Mouse (Mus musculus) heart, adult 9 months (tissue): Measurements from ENCODE around the gene Pde6d.
A peak's percentile ranks its signal among the peaks of the same experiment; 100 is the strongest.
"Not testable (repeated sequence)": the region's sequence is repeated elsewhere in the genome, so short reads cannot be mapped to it uniquely, and the experiment has no call there.

Experiments used
- DNase-seq, 2 experiments: peaks; one replicate each; pipeline ENCODE4 v3.0.0; 2022; ENCODE audit warnings: low spot score in 2 of 2

The Pde6d gene

GRCm38 (mm10) chr1:86569292-86569860, 13.1 kb downstream of the Pde6d start:
- no peak for DNase-seq

DNA sequence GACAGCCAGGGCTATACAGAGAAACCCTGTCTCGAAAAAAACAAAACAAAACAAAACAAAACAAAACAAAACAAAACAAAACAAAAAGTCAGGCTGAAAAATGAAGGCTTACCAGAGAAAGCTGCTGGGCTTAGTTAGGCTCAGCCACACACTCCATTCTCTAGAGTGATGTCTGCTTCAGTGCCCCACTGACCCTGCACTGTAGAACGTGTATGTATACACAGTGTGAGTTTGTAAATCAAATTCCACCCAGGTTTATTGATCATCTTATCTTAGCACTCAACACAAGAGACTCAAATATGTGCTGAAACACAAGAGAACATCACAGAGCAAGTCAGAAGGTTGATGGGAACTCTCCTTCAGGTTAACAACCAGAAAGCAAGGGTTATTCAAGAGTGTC, 14.0 kb downstream of the Pde6d start:
- no peak for DNase-seq

- no peak for DNase-seq
Measured at GRCm38 (mm10) chr1:86562663-86563062, 19.8 kb downstream of the Pde6d start.

GRCm38 (mm10) chr1:86559232-86559631, 23.2 kb downstream of the Pde6d start:
- peak; percentile 43 to 50 for DNase-seq

DNA sequence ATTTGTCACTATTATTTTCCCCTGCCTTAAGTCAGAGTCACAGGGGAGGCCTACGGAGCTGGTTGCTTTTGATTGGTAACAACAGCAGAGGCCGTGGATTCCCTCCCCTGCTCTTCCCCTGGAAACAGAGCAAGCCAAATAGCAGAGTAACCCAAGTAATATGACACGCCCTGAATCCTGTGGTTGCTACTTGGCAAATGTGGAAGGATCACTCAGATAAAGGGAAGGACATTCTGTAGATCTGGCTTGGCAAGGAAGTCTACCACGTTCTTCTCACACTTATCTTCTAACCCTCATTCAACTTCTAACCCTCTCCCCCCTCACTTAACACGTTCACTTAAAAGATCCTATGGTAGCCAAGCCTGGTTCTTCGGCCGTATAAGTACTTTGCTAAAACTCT, 24.6 kb downstream of the Pde6d start:
- DNase-seq = peak; percentile 59 to 74

DNA sequence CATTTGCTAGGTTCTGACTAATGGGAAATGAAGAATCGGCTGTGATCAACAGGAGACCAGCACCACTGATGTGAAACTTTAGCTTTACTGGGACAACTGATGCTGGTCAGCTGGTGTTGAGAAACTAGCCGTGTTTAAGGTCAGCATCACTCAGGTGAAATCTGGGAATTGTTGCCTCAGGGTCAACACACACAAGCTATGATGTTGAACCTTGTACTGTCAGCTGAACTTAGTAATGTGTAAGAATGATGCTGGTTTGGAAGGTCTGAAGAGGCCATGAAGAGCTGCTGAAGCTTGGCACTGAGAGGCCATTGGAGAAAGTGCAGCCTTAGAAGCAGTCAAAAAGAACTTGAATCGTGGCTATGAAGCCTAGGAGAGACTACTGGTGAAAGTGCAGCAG, 26.8 kb downstream of the Pde6d start:
- no peak for DNase-seq

GRCm38 (mm10) chr1:86551877-86552276, 30.6 kb downstream of the Pde6d start:
- no peak for DNase-seq

- no peak for DNase-seq
Measured at GRCm38 (mm10) chr1:86551299-86551698, 31.1 kb downstream of the Pde6d start.

DNA sequence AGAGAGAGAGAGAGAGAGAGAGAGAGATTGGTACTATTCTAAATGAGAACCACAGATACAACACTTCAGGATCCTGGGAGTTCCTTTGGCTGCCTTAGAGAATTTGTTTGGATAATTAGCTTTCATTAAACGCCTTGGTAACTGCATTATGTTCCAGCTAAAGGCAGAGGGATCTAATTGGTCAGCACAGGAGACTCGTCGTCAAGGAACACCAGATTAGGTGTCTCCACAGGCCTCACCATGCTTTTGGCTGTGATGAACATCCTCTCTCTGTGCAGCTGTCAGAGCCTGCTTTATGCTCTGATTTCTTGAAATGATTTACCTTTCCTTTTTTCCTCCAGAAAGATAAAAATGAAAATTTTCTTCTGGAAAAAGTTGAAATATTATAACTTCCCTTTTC, 35.6 kb downstream of the Pde6d start:
- DNase-seq = no peak

- DNase-seq = no peak
Measured at GRCm38 (mm10) chr1:86542584-86542983, 39.8 kb downstream of the Pde6d start.

DNA sequence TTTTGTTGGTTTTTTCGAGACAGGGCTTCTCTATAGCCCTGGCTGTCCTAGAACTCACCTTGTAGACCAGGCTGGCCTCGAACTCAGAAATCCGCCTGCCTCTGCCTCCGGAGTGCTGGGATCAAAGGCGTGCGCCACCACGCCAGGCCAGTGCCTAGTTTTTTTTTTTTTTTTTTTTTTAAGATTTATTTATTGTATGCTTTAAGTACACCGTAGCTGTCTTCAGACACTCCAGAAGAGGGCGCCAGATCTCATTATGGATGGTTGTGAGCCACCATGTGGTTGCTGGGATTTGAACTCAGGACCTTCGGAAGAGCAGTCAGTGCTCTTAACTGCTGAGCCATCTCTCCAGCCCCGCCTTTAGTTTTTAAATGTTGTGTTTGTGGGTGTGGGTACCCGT, 42.8 kb downstream of the Pde6d start:
- DNase-seq = not testable (repeated sequence)

- DNase-seq = no peak
Measured at GRCm38 (mm10) chr1:86538383-86538782, 44.0 kb downstream of the Pde6d start.

GRCm38 (mm10) chr1:86533411-86534130, 48.9 kb downstream of the Pde6d start:
- no peak for DNase-seq

DNA sequence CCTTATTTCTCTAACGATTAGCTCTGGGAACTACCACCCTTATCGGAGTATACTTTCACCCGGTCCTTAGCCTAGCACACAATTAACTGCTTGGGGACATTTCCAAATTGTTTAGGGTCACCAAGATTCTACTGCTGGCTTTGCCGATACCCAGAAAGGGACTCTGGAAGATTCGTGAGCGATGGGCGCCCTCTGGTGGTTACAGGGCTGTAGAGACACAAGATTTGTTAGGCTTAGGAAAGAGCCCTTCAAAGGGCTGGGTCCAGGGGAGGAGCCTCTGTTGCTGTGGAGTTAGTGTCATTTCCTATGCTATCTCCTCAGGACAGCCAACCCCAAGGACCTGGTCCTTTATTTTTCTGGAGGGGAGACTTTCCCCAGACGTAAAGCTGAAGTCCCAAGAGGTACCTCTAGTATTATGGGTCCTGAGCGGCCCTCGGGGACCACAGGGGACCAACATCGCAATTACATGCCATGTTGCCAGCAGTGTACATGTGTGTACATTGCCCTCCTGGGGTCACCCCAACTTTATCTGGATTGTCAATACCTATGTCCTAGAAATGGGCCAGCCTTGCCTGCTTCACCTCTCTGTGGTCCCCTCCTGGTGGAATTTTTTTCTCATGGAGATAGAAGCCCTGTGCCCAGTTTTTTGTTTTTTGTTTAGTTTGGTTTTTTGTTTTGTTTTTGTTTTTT, 49.9 kb downstream of the Pde6d start:
- peak; percentile 68 to 91 for DNase-seq

- DNase-seq = no peak
Measured at GRCm38 (mm10) chr1:86531547-86532321, 50.7 kb downstream of the Pde6d start.

DNA sequence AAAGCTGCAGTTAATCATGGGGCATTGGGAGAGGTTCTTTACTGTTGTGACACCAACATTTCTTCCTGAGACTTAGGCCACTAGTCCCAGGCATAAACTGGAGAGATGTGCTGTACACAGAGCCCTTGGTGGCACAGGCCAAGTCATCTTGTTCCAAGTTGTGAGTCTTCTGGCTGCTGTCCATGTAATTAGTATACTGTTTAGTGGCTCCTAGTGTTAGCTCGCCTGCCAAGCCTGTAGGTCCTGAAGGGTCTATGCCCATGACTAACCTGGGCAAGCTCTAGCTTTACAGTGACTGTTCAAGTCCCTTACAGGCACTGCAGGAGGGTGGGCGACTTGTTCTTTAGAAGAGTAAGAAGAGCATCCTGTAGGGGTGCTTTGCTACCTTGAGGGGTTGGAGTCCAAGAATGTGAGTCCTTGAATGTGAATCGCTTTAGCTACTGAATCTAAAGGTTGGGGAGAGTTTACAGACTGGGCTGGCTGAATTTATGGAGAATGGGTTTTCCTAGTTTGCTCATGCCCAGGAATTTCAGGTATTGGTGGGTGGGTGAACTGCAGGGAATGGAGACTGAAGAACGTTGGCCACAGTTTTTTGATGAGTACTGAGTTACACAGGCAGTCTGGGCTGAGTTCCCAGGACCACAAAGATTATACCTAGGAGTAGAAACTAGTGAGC, 51.4 kb downstream of the Pde6d start:
- no peak for DNase-seq

DNA sequence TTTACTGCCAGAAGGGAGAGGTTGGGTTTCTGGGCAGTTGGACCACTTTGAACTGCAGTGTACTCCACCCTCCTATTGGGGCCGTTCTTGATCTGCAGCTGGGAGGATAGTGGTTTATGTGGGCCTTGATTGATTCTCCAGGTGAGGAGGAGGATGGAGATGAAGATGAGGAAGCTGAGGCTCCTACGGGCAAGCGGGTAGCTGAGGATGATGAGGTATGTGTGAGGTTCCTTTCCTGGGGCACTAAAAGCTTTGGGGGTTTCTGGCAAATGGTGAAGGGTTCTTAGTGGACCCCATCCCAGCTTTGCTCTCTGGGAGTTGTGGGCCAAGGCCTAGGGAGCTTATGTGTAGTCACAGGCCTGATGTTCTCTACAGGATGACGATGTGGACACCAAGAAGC, 52.8 kb downstream of the Pde6d start:
- no peak for DNase-seq

GRCm38 (mm10) chr1:86528571-86529180, 53.8 kb downstream of the Pde6d start:
- peak; percentile 55 to 56 for DNase-seq

GRCm38 (mm10) chr1:86527599-86528486, 54.6 kb downstream of the Pde6d start:
- peak; percentile 91 to 92 for DNase-seq
